Mouse (Mus musculus) small intestine, adult 2 months (tissue): ENCODE measurements around the gene Ptgr2. TPM values are rescaled to one million over a fixed set of nuclear protein-coding genes. Genes with fewer than 3 reads are reported as not detected.

Experiments used
- H3K27ac ChIP-seq: fragments of 200-500 bp; 2 replicates; pipeline ENCODE4 v1.5.1; 2012; ENCODE audit warnings: low read depth, low read length, control low read depth, inconsistent platforms; ENCODE audit not compliant: insufficient read depth
- H3K27me3 ChIP-seq: fragments of 200-500 bp; 2 replicates; pipeline ENCODE4 v1.6.1; 2012; ENCODE audit warnings: mild to moderate bottlenecking, moderate library complexity, low read length, inconsistent platforms; ENCODE audit not compliant: control insufficient read depth, insufficient read depth
- H3K36me3 ChIP-seq: fragments of 200-500 bp; 2 replicates; pipeline ENCODE4 v1.6.1; 2012; ENCODE audit warnings: mild to moderate bottlenecking, low read length, control low read depth, inconsistent platforms; ENCODE audit not compliant: control insufficient read depth, insufficient read depth
- H3K4me1 ChIP-seq: fragments of 200-500 bp; 2 replicates; pipeline ENCODE4 v1.6.1; 2012; ENCODE audit warnings: low read length, inconsistent platforms, mixed read lengths; ENCODE audit not compliant: control insufficient read depth, insufficient read depth, insufficient read length
- H3K4me3 ChIP-seq: fragments of 200-500 bp; 2 replicates; pipeline ENCODE4 v1.5.1; 2012; ENCODE audit warnings: low read depth, mild to moderate bottlenecking, control low read depth, inconsistent platforms, low read length, moderate library complexity
- CTCF ChIP-seq: fragments of 200-500 bp; IDR thresholded peaks from 2 replicates; pipeline ENCODE4 v1.5.1; 2012; ENCODE audit warnings: low read depth, mild to moderate bottlenecking, control low read depth, inconsistent platforms, low read length, moderate library complexity, mixed read lengths; ENCODE audit not compliant: insufficient replicate concordance, insufficient read length; ENCODE audit errors: extremely low read depth
- POLR2A ChIP-seq: fragments of 200-500 bp; IDR thresholded peaks from 2 replicates; pipeline ENCODE4 v1.6.1; 2012; ENCODE audit warnings: low read depth, mild to moderate bottlenecking, control low read depth, inconsistent platforms, low read length, moderate library complexity
- WGBS: fragments of 180-500 bp; shearing (Covaris S2); methylation state at CpG from one replicate; pipeline ENCODE4 v1.1.7; 2018; 5-methylcytosine and 5-hydroxymethylcytosine counted together
- polyA plus RNA-seq: library from polyadenylated mRNA; depleted of rRNA; stranded (reverse); fragments of >200 nt; gene quantifications from 2 replicates; pipeline ENCODE4 v1.2.3, GENCODE M21; 2012

Ptgr2 gene
- polyA plus RNA-seq, 1 experiment, result 6.7 TPM

DNA sequence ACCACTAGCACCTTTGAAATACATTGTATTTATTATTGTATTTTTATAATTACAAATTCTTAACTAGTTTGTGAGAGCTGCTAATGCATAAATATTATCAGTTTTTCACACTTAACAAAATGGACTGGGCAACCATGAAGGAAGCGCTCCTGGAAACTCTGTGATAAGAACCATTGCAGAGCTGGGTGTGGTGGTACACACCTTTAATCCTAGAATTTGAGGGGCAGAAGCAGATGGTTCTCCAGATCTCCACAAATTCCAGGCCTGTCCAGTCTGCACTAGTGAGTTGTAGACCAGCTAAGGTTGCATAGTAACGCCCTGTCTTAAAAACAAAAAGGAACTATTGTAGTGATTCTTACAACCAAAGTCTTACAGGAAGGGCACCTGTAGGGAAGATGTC lies 14.2 kb downstream of the Ptgr2 start:
- H3K27ac ChIP-seq, result no peak overlapping the region
- peaks cover 57% of the 10 kb centered on the region for H3K36me3 ChIP-seq
- TF ChIP-seq POLR2A, result no peak
- TF ChIP-seq CTCF, result no peak
- over 99% methylated on average over 2 of the region's 2 CpGs for WGBS
- no peaks in the 10 kb centered on the region for H3K27me3 ChIP-seq
- peaks cover 7% of the 10 kb centered on the region; the same call in 1 of the 2 replicates for H3K4me1 ChIP-seq
- H3K4me3 ChIP-seq, result no peak overlapping the region

GRCm38 (mm10) chr12:84304101-84304500 lies 19.1 kb downstream of the Ptgr2 start:
- TF ChIP-seq POLR2A (no peak), CTCF (no peak)
- peak overlapping the region; percentile 93 for H3K27ac ChIP-seq
- WGBS, result 33% methylated on average over 5 of the region's 5 CpGs
- H3K4me3 ChIP-seq, result no peak overlapping the region
- H3K36me3 ChIP-seq, result peaks cover 46% of the 10 kb centered on the region
- no peaks in the 10 kb centered on the region for H3K27me3 ChIP-seq
- H3K4me1 ChIP-seq, result peaks cover 13% of the 10 kb centered on the region; the same call in 1 of the 2 replicates

GRCm38 (mm10) chr12:84304554-84304953 lies 19.5 kb downstream of the Ptgr2 start:
- H3K36me3 ChIP-seq, result peaks cover 47% of the 10 kb centered on the region
- WGBS, result 51% methylated on average over 1 of the region's 1 CpGs
- TF ChIP-seq POLR2A (no peak), CTCF (no peak)
- peaks cover 13% of the 10 kb centered on the region; the same call in 1 of the 2 replicates for H3K4me1 ChIP-seq
- no peaks in the 10 kb centered on the region for H3K27me3 ChIP-seq
- H3K27ac ChIP-seq, result peak overlapping the region; percentile 93
- H3K4me3 ChIP-seq, result no peak overlapping the region

DNA sequence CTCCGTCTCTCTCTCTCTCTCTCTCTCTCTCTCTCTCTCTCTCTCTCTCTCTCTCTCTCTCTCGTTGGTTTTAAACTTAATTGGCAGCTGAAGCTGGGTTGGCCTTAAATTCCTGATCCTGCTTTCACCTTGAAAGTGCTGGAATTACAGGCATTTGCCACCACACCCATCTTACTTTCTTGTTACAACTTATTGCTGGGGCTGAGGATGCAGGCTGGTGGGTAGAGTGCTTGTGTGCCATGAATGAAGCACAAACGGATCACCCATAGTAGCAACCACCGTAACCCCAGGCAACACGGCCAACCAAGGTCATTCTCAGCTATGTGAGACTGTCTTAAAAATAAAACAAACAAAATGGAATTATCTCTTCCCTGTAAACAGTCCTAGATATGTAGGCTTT lies 26.3 kb downstream of the Ptgr2 start:
- Histone ChIP-seq H3K4me1 (peaks cover 3% of the 10 kb centered on the region; the same call in 1 of the 2 replicates), H3K4me3 (no peak overlapping the region), H3K27me3 (no peaks in the 10 kb centered on the region), H3K27ac (no peak overlapping the region), H3K36me3 (peaks cover 32% of the 10 kb centered on the region)
- WGBS, result 71% methylated on average over 4 of the region's 5 CpGs
- TF ChIP-seq CTCF (no peak), POLR2A (no peak)

- WGBS, result 14% methylated on average over 7 of the region's 7 CpGs
- H3K27ac ChIP-seq, result peak overlapping the region; percentile 82
- no peak overlapping the region; the same call in 1 of the 2 replicates for H3K4me3 ChIP-seq
- H3K27me3 ChIP-seq, result no peaks in the 10 kb centered on the region
- no peak for TF ChIP-seq CTCF
- no peak for TF ChIP-seq POLR2A
- peaks cover 9% of the 10 kb centered on the region; the same call in 1 of the 2 replicates for H3K36me3 ChIP-seq
- H3K4me1 ChIP-seq, result no peaks in the 10 kb centered on the region; the same call in 1 of the 2 replicates
These were observed 31.0 kb downstream of the Ptgr2 start for GRCm38 (mm10) chr12:84316006-84316405.

DNA sequence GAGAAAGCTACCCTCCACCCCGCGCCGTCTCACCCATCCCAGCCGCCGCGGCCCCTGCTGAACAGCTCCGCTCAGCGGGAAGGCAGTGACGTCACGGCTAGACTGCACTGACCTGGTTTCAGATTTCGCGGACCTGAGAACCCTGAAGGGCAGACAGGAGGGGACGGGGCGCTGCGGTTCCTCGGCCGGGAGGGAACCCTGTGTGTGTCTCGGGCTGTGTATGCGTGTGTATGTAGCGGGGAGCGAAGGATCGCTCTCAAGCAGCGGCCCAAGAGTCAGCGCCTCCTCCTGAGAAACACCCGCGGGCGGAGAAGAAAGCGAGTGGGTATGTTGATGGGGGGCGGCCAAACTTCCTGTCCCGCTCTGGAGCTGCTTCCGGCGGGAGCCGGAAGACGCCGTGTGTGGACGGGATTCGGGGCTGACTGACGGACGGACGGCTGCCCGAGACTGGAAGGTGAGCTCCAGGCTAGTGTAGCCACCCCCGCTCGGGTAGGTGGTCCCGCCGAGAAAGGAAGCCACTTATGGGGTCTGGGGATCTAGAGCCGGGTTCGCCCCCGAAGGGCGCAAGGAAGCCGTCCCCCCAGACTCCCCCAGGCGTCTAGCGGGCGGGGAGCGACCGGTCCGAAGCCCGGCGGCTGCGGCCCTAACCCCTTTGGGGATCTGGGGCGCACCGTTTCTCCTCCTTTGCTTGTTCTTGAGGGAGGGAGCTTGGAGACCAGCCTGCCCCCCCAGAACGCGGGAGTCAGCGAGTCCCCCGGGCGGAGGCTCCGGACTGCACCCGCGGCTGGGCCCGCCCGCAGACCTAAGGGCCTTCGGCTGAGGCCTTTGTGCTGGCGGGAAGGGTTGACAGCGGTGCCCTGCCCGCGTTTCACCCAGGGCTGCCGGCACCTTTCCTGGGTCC lies 31.9 kb downstream of the Ptgr2 start, which contains the start of gene Zfp410:
Gene Zfp410 (plus strand): TSS at position 132 of the 901 bp plus-strand sequence.
- Histone ChIP-seq H3K4me3 (peak within 1 kb of the TSS; percentile 93), H3K4me1 (no peaks in the 10 kb centered on the region; the same call in 1 of the 2 replicates), H3K27ac (peak within 1 kb of the TSS; percentile 82), H3K36me3 (peaks cover 4% of the 10 kb centered on the region; the same call in 1 of the 2 replicates), H3K27me3 (no peaks in the 10 kb centered on the region)
- under 1% methylated on average over 77 of the region's 77 CpGs for WGBS
- TF ChIP-seq POLR2A (no peak; the same call in none of the 2 replicates), CTCF (peak; percentile 12; the same call in 1 of the 2 replicates)

GRCm38 (mm10) chr12:84327111-84327512 lies 42.1 kb downstream of the Ptgr2 start:
- Histone ChIP-seq H3K27ac (no peak overlapping the region), H3K4me1 (no peaks in the 10 kb centered on the region), H3K4me3 (no peak overlapping the region), H3K36me3 (peaks cover 57% of the 10 kb centered on the region), H3K27me3 (no peaks in the 10 kb centered on the region)
- 60% methylated on average over 4 of the region's 4 CpGs for WGBS
- no peak for TF ChIP-seq POLR2A
- TF ChIP-seq CTCF, result no peak
